Mouse (Mus musculus) common myeloid progenitor, adult 5-6 weeks (primary cell): ENCODE results near the gene Lxn. TPM values are rescaled to one million over a fixed set of nuclear protein-coding genes. Genes with fewer than 3 reads are reported as not detected.
A peak's percentile ranks its signal among the peaks of the same experiment; 100 is the strongest.

ENCODE experiments used
- ATAC-seq: replicated peaks from 2 replicates; pipeline ENCODE4 v1.8.0; 2016; ENCODE audit warnings: low read depth, mild to moderate bottlenecking, moderate TSS enrichment, inconsistent platforms; ENCODE audit not compliant: poor library complexity, severe bottlenecking
- total RNA-seq: library from RNA; stranded (forward); fragments of 200-1000, 187-1606 nt; gene quantifications from 2 replicates; pipeline ENCODE4 v1.2.3, GENCODE M21; 2017

The Lxn gene
- total RNA-seq = 9.3 and 13.7 TPM in 2 replicates

GRCm38 (mm10) chr3:67463450-67464372, at the start of gene Lxn:
TSS of gene Lxn (minus strand) at chr3:67463926.
- ATAC-seq = peak; percentile 96

GRCm38 (mm10) chr3:67512807-67513206, 49.1 kb upstream of the Lxn start:
- peak; percentile 88 for ATAC-seq

GRCm38 (mm10) chr3:67508216-67508892, 44.6 kb upstream of the Lxn start:
- no peak for ATAC-seq

GRCm38 (mm10) chr3:67505286-67505685, 41.6 kb upstream of the Lxn start:
- ATAC-seq = no peak

- no peak for ATAC-seq
Measured at GRCm38 (mm10) chr3:67503878-67504277, 40.2 kb upstream of the Lxn start.

- ATAC-seq = no peak
Measured at GRCm38 (mm10) chr3:67499406-67499791, 35.7 kb upstream of the Lxn start.

- ATAC-seq = no peak
Measured at GRCm38 (mm10) chr3:67498773-67499405, 35.2 kb upstream of the Lxn start.

GRCm38 (mm10) chr3:67497998-67498397, 34.3 kb upstream of the Lxn start:
- ATAC-seq = no peak

GRCm38 (mm10) chr3:67496310-67496709, 32.6 kb upstream of the Lxn start:
- ATAC-seq = no peak

- ATAC-seq = no peak
Measured at GRCm38 (mm10) chr3:67493132-67493531, 29.4 kb upstream of the Lxn start.

GRCm38 (mm10) chr3:67492086-67492869, 28.6 kb upstream of the Lxn start:
- ATAC-seq = no peak

GRCm38 (mm10) chr3:67490156-67490555, 26.4 kb upstream of the Lxn start:
- no peak for ATAC-seq

GRCm38 (mm10) chr3:67485233-67485632, 21.5 kb upstream of the Lxn start:
- no peak for ATAC-seq

- no peak for ATAC-seq
Measured at GRCm38 (mm10) chr3:67482400-67482799, 18.7 kb upstream of the Lxn start.

- no peak for ATAC-seq
Measured at GRCm38 (mm10) chr3:67479806-67480205, 16.1 kb upstream of the Lxn start.

- no peak for ATAC-seq
Measured at GRCm38 (mm10) chr3:67473438-67473837, 9.7 kb upstream of the Lxn start.

- ATAC-seq = peak; percentile 42; the same call in 1 of the 2 replicates
Measured at GRCm38 (mm10) chr3:67471408-67472127, 7.8 kb upstream of the Lxn start.

GRCm38 (mm10) chr3:67467281-67467680, 3.6 kb upstream of the Lxn start:
- ATAC-seq = no peak

GRCm38 (mm10) chr3:67466576-67466975, 2.9 kb upstream of the Lxn start:
- no peak for ATAC-seq
